Mouse (Mus musculus): ENCODE measurements around the gene Gak. TPM values are rescaled to one million over a fixed set of nuclear protein-coding genes. Genes with fewer than 3 reads are reported as not detected.

Gak gene
- polyA plus RNA-seq, 1 experiment = 581 TPM

- WGBS = under 1% methylated on average over 32 of the region's 32 CpGs
- Histone ChIP-seq H3K4me1 (ENCODE audit: control insufficient read depth, insufficient read depth, low read length) (0 out of 2 replicates have a peak, but pooled peaks cover 2% of the 10 kb centered on the region), H3K27ac (ENCODE audit: insufficient read depth, low read depth, low read length) (peak overlapping the region; percentile 76), H3K4me3 (ENCODE audit: insufficient read depth, low read depth, low read length) (peak overlapping the region; percentile 82)
- TF ChIP-seq CTCF (IDR thresholded peaks at IDR 0.05; ENCODE audit: insufficient read depth, low read depth, low read length) (no peak), POLR2A (IDR thresholded peaks at IDR 0.05; ENCODE audit: insufficient read depth, low read depth, low read length) (no peak)
These were observed 493 bp downstream of the Gak start for GRCm38 (mm10) chr5:108628891-108629633.

DNA sequence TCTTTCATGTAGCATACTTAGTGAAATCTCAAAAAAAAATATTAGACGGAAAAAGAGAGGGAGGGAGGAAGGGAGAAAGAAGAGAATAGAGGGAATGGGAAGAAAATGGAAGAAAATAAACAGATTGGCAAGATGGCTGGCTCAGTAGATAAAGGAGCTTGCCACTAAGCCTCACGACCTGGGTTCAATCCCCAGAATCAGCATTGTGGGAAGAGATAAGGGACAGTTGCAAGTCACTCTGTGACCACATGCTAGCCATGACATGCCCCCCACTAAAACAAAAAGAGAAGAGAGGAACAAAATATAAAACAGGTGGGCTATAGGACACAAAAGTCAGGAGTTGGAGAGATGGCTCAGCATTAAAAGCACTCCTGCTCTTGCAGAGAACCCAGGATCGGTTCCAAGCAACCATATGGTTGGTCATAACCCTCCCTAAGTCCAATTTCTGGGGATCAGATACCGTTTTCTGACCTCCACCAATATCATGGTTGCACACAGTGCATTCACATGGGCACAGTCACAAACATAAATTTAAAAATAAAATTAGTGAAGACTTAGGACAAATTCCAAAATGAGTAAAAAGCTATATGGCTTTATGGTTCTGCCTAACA is 3.4 kb downstream of the Gak start:
- Histone ChIP-seq H3K27ac (ENCODE audit: insufficient read depth, low read depth, low read length) (no peak overlapping the region), H3K4me3 (ENCODE audit: insufficient read depth, low read depth, low read length) (no peak overlapping the region), H3K4me1 (ENCODE audit: control insufficient read depth, insufficient read depth, low read length) (0 out of 2 replicates have a peak, but pooled peaks cover 2% of the 10 kb centered on the region)
- no peak for TF ChIP-seq POLR2A (IDR thresholded peaks at IDR 0.05; ENCODE audit: insufficient read depth, low read depth, low read length)
- TF ChIP-seq CTCF (IDR thresholded peaks at IDR 0.05; ENCODE audit: insufficient read depth, low read depth, low read length) = no peak
- 83% methylated on average over 4 of the region's 4 CpGs for WGBS

DNA sequence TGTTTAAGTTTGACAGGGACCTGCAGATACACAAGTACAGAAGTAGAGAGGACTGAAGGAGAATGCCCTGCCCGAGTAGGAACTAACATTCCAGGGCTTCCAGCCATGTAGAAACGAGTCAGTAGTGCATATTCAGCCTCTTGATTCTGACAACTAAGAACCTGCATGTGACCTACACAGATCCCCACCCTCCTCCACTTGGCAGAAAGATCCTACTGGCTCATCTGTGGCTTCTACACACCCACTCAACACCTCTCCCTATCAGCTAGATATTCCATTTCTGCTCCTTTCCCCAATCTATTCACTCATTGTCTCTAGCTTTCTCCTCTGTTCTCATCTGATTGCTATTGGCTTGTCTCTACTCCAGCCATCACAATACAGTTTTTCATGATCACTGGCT is 7.7 kb downstream of the Gak start:
- TF ChIP-seq POLR2A (IDR thresholded peaks at IDR 0.05; ENCODE audit: insufficient read depth, low read depth, low read length) (no peak), CTCF (IDR thresholded peaks at IDR 0.05; ENCODE audit: insufficient read depth, low read depth, low read length) (no peak)
- Histone ChIP-seq H3K4me1 (ENCODE audit: control insufficient read depth, insufficient read depth, low read length) (no peaks in the 10 kb centered on the region), H3K27ac (ENCODE audit: insufficient read depth, low read depth, low read length) (no peak overlapping the region), H3K4me3 (ENCODE audit: insufficient read depth, low read depth, low read length) (no peak overlapping the region)
- 62% methylated on average over 2 of the region's 2 CpGs for WGBS

DNA sequence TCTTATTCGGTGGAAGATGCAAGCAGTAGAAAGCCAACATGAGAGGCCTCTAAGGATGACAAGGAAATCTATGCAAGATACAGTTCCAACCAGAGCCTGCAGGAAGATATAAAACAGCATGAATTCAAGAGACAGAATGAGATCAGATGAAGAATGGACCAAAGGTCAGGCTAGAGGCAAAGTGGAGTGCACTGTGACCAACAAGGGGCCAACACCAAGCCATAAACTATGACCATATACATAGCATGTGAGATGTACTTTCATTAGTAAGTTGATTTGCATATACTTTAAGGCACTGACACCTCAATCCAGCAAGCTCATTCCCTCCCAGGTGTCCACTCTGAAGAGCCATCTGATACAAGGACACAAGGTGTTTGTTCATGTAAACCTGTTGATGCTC is 19.1 kb downstream of the Gak start:
- Histone ChIP-seq H3K27ac (ENCODE audit: insufficient read depth, low read depth, low read length) (no peak overlapping the region), H3K4me3 (ENCODE audit: insufficient read depth, low read depth, low read length) (no peak overlapping the region), H3K4me1 (ENCODE audit: control insufficient read depth, insufficient read depth, low read length) (no peaks in the 10 kb centered on the region)
- WGBS = 97% methylated on average over 1 of the region's 1 CpGs
- TF ChIP-seq CTCF (IDR thresholded peaks at IDR 0.05; ENCODE audit: insufficient read depth, low read depth, low read length) = no peak
- TF ChIP-seq POLR2A (IDR thresholded peaks at IDR 0.05; ENCODE audit: insufficient read depth, low read depth, low read length) = no peak

DNA sequence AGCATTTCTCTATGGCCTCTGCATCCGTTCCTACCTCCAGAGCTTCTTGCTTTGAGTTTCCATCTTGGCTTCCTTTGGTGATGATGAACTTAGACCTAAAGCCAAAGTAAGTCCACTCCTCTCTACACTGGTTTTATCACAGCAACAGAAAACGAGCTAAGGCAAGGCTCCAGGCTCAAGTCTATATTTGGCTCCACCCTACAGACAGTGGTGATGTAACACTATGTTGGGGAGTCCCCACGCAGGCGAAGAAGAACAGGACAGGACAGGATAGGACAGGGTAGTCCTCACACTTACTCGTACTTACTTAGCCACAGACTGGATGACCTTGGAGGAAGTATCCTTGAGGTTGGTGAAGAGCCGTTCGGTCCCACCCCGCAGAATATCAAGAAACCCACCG is 27.0 kb downstream of the Gak start:
- TF ChIP-seq POLR2A (IDR thresholded peaks at IDR 0.05; ENCODE audit: insufficient read depth, low read depth, low read length) (no peak), CTCF (IDR thresholded peaks at IDR 0.05; ENCODE audit: insufficient read depth, low read depth, low read length) (no peak)
- H3K4me1 ChIP-seq (ENCODE audit: control insufficient read depth, insufficient read depth, low read length) = no peaks in the 10 kb centered on the region
- H3K27ac ChIP-seq (ENCODE audit: insufficient read depth, low read depth, low read length) = no peak overlapping the region
- 86% methylated on average over 9 of the region's 9 CpGs for WGBS
- H3K4me3 ChIP-seq (ENCODE audit: insufficient read depth, low read depth, low read length) = no peak overlapping the region

GRCm38 (mm10) chr5:108599923-108600322 is 29.6 kb downstream of the Gak start:
- Histone ChIP-seq H3K27ac (ENCODE audit: insufficient read depth, low read depth, low read length) (no peak overlapping the region), H3K4me3 (ENCODE audit: insufficient read depth, low read depth, low read length) (no peak overlapping the region), H3K4me1 (ENCODE audit: control insufficient read depth, insufficient read depth, low read length) (no peaks in the 10 kb centered on the region)
- TF ChIP-seq POLR2A (IDR thresholded peaks at IDR 0.05; ENCODE audit: insufficient read depth, low read depth, low read length) (no peak), CTCF (IDR thresholded peaks at IDR 0.05; ENCODE audit: insufficient read depth, low read depth, low read length) (no peak)
- 79% methylated on average over 1 of the region's 1 CpGs for WGBS

DNA sequence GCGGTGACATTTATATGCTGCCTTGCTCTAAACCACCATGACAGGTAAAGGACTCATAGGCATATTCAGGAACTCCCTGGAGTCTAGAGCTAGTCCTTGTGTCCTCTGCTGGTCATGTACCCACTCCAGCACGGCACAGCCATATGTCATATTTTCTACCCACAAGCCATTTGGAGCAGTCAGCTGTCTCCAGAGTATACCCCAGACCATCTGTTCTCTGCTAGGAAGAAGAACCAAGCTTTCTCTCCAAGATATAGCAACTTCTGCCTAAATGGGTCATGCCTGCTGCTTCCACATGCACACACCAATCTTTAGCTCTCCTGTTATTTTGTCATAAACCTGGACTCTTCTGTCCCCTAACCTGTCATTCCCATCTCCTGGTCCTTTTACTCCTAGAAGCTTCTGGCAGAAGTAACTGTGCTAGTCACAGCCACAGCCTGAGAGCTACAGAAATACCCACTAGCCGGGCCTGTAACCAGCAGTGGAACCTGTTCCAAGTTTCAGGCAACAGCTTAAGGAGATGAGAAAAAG is 48.1 kb downstream of the Gak start:
- H3K27ac ChIP-seq (ENCODE audit: insufficient read depth, low read depth, low read length) = no peak overlapping the region
- H3K4me3 ChIP-seq (ENCODE audit: insufficient read depth, low read depth, low read length) = no peak overlapping the region
- no peaks in the 10 kb centered on the region for H3K4me1 ChIP-seq (ENCODE audit: control insufficient read depth, insufficient read depth, low read length)
- 91% methylated on average over 3 of the region's 3 CpGs for WGBS
- TF ChIP-seq POLR2A (IDR thresholded peaks at IDR 0.05; ENCODE audit: insufficient read depth, low read depth, low read length) (no peak), CTCF (IDR thresholded peaks at IDR 0.05; ENCODE audit: insufficient read depth, low read depth, low read length) (no peak)

DNA sequence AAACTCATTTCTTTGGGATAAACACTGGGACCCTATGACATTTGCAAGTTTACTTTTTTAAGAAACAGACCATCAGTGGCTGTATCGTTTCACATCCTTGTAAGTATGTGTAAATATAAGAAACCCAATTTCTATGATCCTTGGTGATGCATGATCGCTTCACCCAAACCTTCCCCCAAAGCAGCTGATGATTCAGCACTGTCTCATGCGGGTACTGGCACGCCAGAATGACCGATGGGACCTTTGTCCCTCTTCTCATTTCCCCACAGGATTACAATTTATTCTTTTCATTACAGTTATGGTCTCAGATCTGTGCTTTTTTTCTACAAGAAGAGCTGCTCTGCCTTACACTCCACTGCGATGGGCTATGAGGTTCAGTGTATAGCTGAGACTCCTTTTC is 56.5 kb downstream of the Gak start:
- H3K4me1 ChIP-seq (ENCODE audit: control insufficient read depth, insufficient read depth, low read length) = no peaks in the 10 kb centered on the region
- H3K4me3 ChIP-seq (ENCODE audit: insufficient read depth, low read depth, low read length) = no peak overlapping the region
- no peak overlapping the region for H3K27ac ChIP-seq (ENCODE audit: insufficient read depth, low read depth, low read length)
- TF ChIP-seq POLR2A (IDR thresholded peaks at IDR 0.05; ENCODE audit: insufficient read depth, low read depth, low read length) (no peak), CTCF (IDR thresholded peaks at IDR 0.05; ENCODE audit: insufficient read depth, low read depth, low read length) (no peak)
- 89% methylated on average over 6 of the region's 6 CpGs for WGBS

GRCm38 (mm10) chr5:108570991-108571390 is 58.6 kb downstream of the Gak start:
- Histone ChIP-seq H3K4me3 (ENCODE audit: insufficient read depth, low read depth, low read length) (no peak overlapping the region), H3K27ac (ENCODE audit: insufficient read depth, low read depth, low read length) (no peak overlapping the region), H3K4me1 (ENCODE audit: control insufficient read depth, insufficient read depth, low read length) (peaks cover 3% of the 10 kb centered on the region; the same call in 1 of the 2 replicates)
- TF ChIP-seq POLR2A (IDR thresholded peaks at IDR 0.05; ENCODE audit: insufficient read depth, low read depth, low read length) (no peak), CTCF (IDR thresholded peaks at IDR 0.05; ENCODE audit: insufficient read depth, low read depth, low read length) (no peak)
- WGBS = 95% methylated on average over 1 of the region's 1 CpGs
